Mouse (Mus musculus) testis, adult 2 months (tissue): ENCODE measurements around the gene B9d1.

Source experiments
- CTCF ChIP-seq: fragments of 200-500 bp; IDR thresholded peaks from 2 replicates; pipeline ENCODE4 v1.5.1; 2012; ENCODE audit warnings: low read depth, mild to moderate bottlenecking, inconsistent platforms, low read length, moderate library complexity; ENCODE audit not compliant: control insufficient read depth, insufficient read depth, insufficient replicate concordance
- POLR2A ChIP-seq: fragments of 200-500 bp; IDR thresholded peaks from 2 replicates; pipeline ENCODE4 v1.6.1; 2012; ENCODE audit warnings: low read depth, mild to moderate bottlenecking, inconsistent platforms, low read length, moderate library complexity; ENCODE audit not compliant: control insufficient read depth

- TF ChIP-seq POLR2A = no peak
- no peak for TF ChIP-seq CTCF
Measured at GRCm38 (mm10) chr11:61498736-61499504, 6.0 kb upstream of the B9d1 start.
